Mouse (Mus musculus) spleen, adult 2 months (tissue): Measurements from ENCODE around the gene Gm10198. TPM values are rescaled to one million over a fixed set of nuclear protein-coding genes. Genes with fewer than 3 reads are reported as not detected.

Experiments used
- DNase-seq, 2 experiments: peaks; one replicate each; pipeline versions ENCODE4 v3.0.0 to v3.0.0-alpha.2; 2012 to 2021; ENCODE audit warnings: low spot score in 2 of 2, low read depth in 1 of 2
- H3K27ac ChIP-seq: fragments of 200-500 bp; 2 replicates; pipeline ENCODE4 v1.5.1; 2012; ENCODE audit warnings: low read length, inconsistent platforms; ENCODE audit not compliant: insufficient read depth
- H3K27me3 ChIP-seq: fragments of 200-500 bp; 2 replicates; pipeline ENCODE4 v1.6.1; 2012; ENCODE audit warnings: mild to moderate bottlenecking, moderate library complexity, low read length, inconsistent platforms; ENCODE audit not compliant: control insufficient read depth, insufficient read depth
- H3K36me3 ChIP-seq: fragments of 200-500 bp; 2 replicates; pipeline ENCODE4 v1.6.1; 2012; ENCODE audit warnings: mild to moderate bottlenecking, low read length, inconsistent platforms; ENCODE audit not compliant: control insufficient read depth, insufficient read depth
- H3K4me1 ChIP-seq: fragments of 200-500 bp; 2 replicates; pipeline ENCODE4 v1.6.1; 2011; ENCODE audit warnings: inconsistent platforms; ENCODE audit not compliant: control insufficient read depth, insufficient read depth, insufficient read length
- H3K4me3 ChIP-seq: fragments of 200-500 bp; 2 replicates; pipeline ENCODE4 v1.5.1; 2011; ENCODE audit warnings: mild to moderate bottlenecking, inconsistent platforms; ENCODE audit not compliant: insufficient read depth, insufficient read length; ENCODE audit errors: extremely low read depth
- CTCF ChIP-seq: fragments of 200-500 bp; IDR thresholded peaks from 2 replicates; pipeline ENCODE4 v1.5.1; 2011; ENCODE audit warnings: mild to moderate bottlenecking, inconsistent platforms; ENCODE audit not compliant: insufficient read depth, insufficient read length, insufficient replicate concordance; ENCODE audit errors: extremely low read depth
- POLR2A ChIP-seq: fragments of 200-500 bp; IDR thresholded peaks from 2 replicates; pipeline ENCODE4 v1.6.1; 2011; ENCODE audit warnings: low read depth, low read length, inconsistent platforms
- WGBS: fragments of 180-500 bp; shearing (Covaris S2); methylation state at CpG from one replicate; pipeline ENCODE4 v1.1.7; 2018; 5-methylcytosine and 5-hydroxymethylcytosine counted together
- polyA plus RNA-seq: library from polyadenylated mRNA; depleted of rRNA; stranded (reverse); fragments of >200 nt; gene quantifications from 2 replicates; pipeline ENCODE4 v1.2.3, GENCODE M21; 2012; rRNA removed

Gene Gm10198
- polyA plus RNA-seq, 1 experiment: not detected

DNA sequence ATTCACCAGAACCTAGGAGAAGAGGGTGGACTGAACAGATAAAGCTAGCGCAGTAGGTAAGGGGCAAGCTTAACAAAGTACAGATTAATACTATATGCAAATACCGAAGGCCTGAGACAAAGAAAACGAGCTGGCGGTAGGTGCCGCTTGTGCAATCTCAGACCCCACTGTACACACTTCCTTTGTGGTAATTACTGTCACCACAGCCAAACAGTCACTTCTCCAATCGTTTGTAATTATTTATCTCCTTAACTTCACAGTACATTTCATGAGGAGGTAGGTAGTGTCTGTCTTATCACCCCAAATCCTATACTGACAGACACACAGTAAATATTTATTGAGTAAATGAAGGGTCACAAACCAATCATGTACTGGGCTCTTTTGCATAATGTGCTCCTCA lies 47.7 kb downstream of the Gm10198 start:
- TF ChIP-seq CTCF (no peak), POLR2A (no peak)
- H3K4me3 ChIP-seq: no peak overlapping the region
- H3K4me1 ChIP-seq: no peaks in the 10 kb centered on the region; the same call in 1 of the 2 replicates
- H3K27ac ChIP-seq: no peak overlapping the region
- no peaks in the 10 kb centered on the region for H3K27me3 ChIP-seq
- WGBS: 10% methylated on average over 6 of the region's 6 CpGs
- peak; percentile 21 to 22 for DNase-seq
- H3K36me3 ChIP-seq: no peaks in the 10 kb centered on the region

Other genes starting within 250 kb of the Gm10198 start
- 0.88 and 1.7 TPM in 2 replicates for gene Gpbp1, start 102.7 kb upstream of the Gm10198 start, polyA plus RNA-seq
- gene Gm49496, start 42.8 kb upstream of the Gm10198 start, polyA plus RNA-seq: not detected in 2 replicates
- gene Mier3, start 88.2 kb downstream of the Gm10198 start, polyA plus RNA-seq: 3.0 and 3.5 TPM in 2 replicates
- 45.1 and 49.9 TPM in 2 replicates for gene Map3k1, start 216.2 kb downstream of the Gm10198 start, polyA plus RNA-seq